Mouse (Mus musculus) MEL (cell line): ENCODE data around the gene Ppef2. TPM values are rescaled to one million over a fixed set of nuclear protein-coding genes. Genes with fewer than 3 reads are reported as not detected.
A peak's percentile ranks its signal among the peaks of the same experiment; 100 is the strongest.

Source experiments
- DNase-seq: peaks from one replicate; pipeline ENCODE4 v3.0.0; 2011; ENCODE audit warnings: low read depth, low spot score
- H3K27ac ChIP-seq: 2 replicates; pipeline ENCODE4 v1.5.1; 2012; ENCODE audit warnings: low read depth, mild to moderate bottlenecking, control low read depth, low read length, moderate library complexity; ENCODE audit not compliant: control insufficient read depth
- H3K27me3 ChIP-seq, 2 experiments: fragments of 150-350 bp in 1 of 2; sonication (generic) in 1 of 2; 2 replicates each; pipeline ENCODE4 v1.6.1; 2012; ENCODE audit warnings: low read length in 2 of 2, mild to moderate bottlenecking in 2 of 2, improper control_type of control experiment in 1 of 2, moderate library complexity in 1 of 2; ENCODE audit not compliant: insufficient read depth in 2 of 2, control insufficient read depth in 1 of 2
- H3K36me3 ChIP-seq, 2 experiments: 2 replicates each; pipeline ENCODE4 v1.6.1; 2012 to 2014; ENCODE audit warnings: low read length in 2 of 2, improper control_type of control experiment in 1 of 2, inconsistent platforms in 1 of 2, mild to moderate bottlenecking in 1 of 2; ENCODE audit not compliant: insufficient read depth in 2 of 2, control insufficient read depth in 1 of 2
- H3K4me1 ChIP-seq, 2 experiments: fragments of 150-350 bp in 1 of 2; sonication (generic) in 1 of 2; 2 replicates each; pipeline ENCODE4 v1.6.1; 2012; ENCODE audit warnings: low read length in 2 of 2, improper control_type of control experiment in 1 of 2, mild to moderate bottlenecking in 1 of 2; ENCODE audit not compliant: insufficient read depth in 2 of 2, control insufficient read depth in 1 of 2
- H3K4me3 ChIP-seq, 2 experiments: fragments of 150-350 bp in 1 of 2; sonication (generic) in 1 of 2; 2 replicates each; pipeline ENCODE4 v1.5.1; 2012; ENCODE audit warnings: low read depth in 2 of 2, low read length in 2 of 2, mild to moderate bottlenecking in 2 of 2, moderate library complexity in 2 of 2, control low read depth in 1 of 2, improper control_type of control experiment in 1 of 2; ENCODE audit not compliant: control insufficient read depth in 1 of 2, insufficient read depth in 1 of 2
- H3K79me2 ChIP-seq: 2 replicates; pipeline ENCODE4 v1.6.1; 2012; ENCODE audit warnings: mild to moderate bottlenecking, low read length, moderate library complexity; ENCODE audit not compliant: control insufficient read depth, poor library complexity, insufficient read depth
- H3K9ac ChIP-seq: 2 replicates; pipeline ENCODE4 v1.6.1; 2012; ENCODE audit warnings: low read depth, mild to moderate bottlenecking, control low read depth, low read length, moderate library complexity; ENCODE audit not compliant: control insufficient read depth, poor library complexity, severe bottlenecking
- H3K9me3 ChIP-seq: fragments of 150-350 bp; sonication (generic); replicated peaks from 2 replicates; pipeline ENCODE4 v1.6.1; 2012; ENCODE audit warnings: mild to moderate bottlenecking, low read length, improper control_type of control experiment, moderate library complexity; ENCODE audit not compliant: insufficient read depth
- CHD1 ChIP-seq: IDR thresholded peaks from 2 replicates; pipeline ENCODE4 v1.6.1; 2012; ENCODE audit warnings: low read depth, mild to moderate bottlenecking, inconsistent platforms, low read length, improper control_type of control experiment
- CHD2 ChIP-seq: IDR thresholded peaks from 2 replicates; pipeline ENCODE4 v1.6.1; 2011; ENCODE audit warnings: low read length, improper control_type of control experiment
- JUND ChIP-seq: IDR thresholded peaks from 2 replicates; pipeline ENCODE4 v1.6.1; 2011; ENCODE audit warnings: low read depth, mild to moderate bottlenecking, improper control_type of control experiment, low read length
- MAFK ChIP-seq: IDR thresholded peaks from 2 replicates; pipeline ENCODE4 v1.6.1; 2011; ENCODE audit warnings: low read depth, mild to moderate bottlenecking, low read length, improper control_type of control experiment, borderline replicate concordance
- MXI1 ChIP-seq: IDR thresholded peaks from 2 replicates; pipeline ENCODE4 v1.6.1; 2011; ENCODE audit warnings: mild to moderate bottlenecking, low read depth, low read length, improper control_type of control experiment
- MYC ChIP-seq: IDR thresholded peaks from 2 replicates; pipeline ENCODE4 v1.6.1; 2011; ENCODE audit warnings: low read depth, mild to moderate bottlenecking, low read length, improper control_type of control experiment, moderate library complexity
- NELFE ChIP-seq: IDR thresholded peaks from 2 replicates; pipeline ENCODE4 v1.6.1; 2011; ENCODE audit warnings: low read depth, low read length, improper control_type of control experiment
- POLR2AphosphoS2 ChIP-seq: IDR thresholded peaks from 2 replicates; pipeline ENCODE4 v1.6.1; 2011; ENCODE audit warnings: low read length, improper control_type of control experiment
- RAD21 ChIP-seq: IDR thresholded peaks from 2 replicates; pipeline ENCODE4 v1.6.1; 2011; ENCODE audit warnings: mild to moderate bottlenecking, low read depth, low read length, improper control_type of control experiment
- RCOR1 ChIP-seq: IDR thresholded peaks from 2 replicates; pipeline ENCODE4 v1.6.1; 2012; ENCODE audit warnings: low read depth, mild to moderate bottlenecking, inconsistent platforms, low read length, improper control_type of control experiment
- SIN3A ChIP-seq: IDR thresholded peaks from 2 replicates; pipeline ENCODE4 v1.6.1; 2012; ENCODE audit warnings: low read length, improper control_type of control experiment, inconsistent platforms
- UBTF ChIP-seq: IDR thresholded peaks from 2 replicates; pipeline ENCODE4 v1.6.1; 2012; ENCODE audit warnings: low read depth, mild to moderate bottlenecking, inconsistent platforms, low read length, improper control_type of control experiment, moderate library complexity, borderline replicate concordance; ENCODE audit not compliant: insufficient read depth
- ZC3H11A ChIP-seq: IDR thresholded peaks from 2 replicates; pipeline ENCODE4 v1.6.1; 2012; ENCODE audit warnings: low read depth, mild to moderate bottlenecking, inconsistent platforms, low read length, improper control_type of control experiment
- ZKSCAN1 ChIP-seq: IDR thresholded peaks from 2 replicates; pipeline ENCODE4 v1.6.1; 2012; ENCODE audit warnings: low read depth, mild to moderate bottlenecking, inconsistent platforms, low read length, improper control_type of control experiment, moderate library complexity
- ZNF384 ChIP-seq: IDR thresholded peaks from 2 replicates; pipeline ENCODE4 v1.6.1; 2012; ENCODE audit warnings: low read depth, mild to moderate bottlenecking, inconsistent platforms, low read length, improper control_type of control experiment
- polyA plus RNA-seq, 2 experiments: library from polyadenylated mRNA; stranded (reverse) in 1 of 2; unstranded in 1 of 2; fragments of >175 nt in 1 of 2; fragments of >200 nt in 1 of 2; gene quantifications; 2 replicates each; pipeline versions ENCODE4 v1.2.1 to v1.2.4; 2012; ENCODE audit warnings: low replicate concordance in 2 of 2, low read depth in 1 of 2; ENCODE audit not compliant: insufficient read length in 2 of 2, insufficient read depth in 1 of 2, missing spikeins in 1 of 2
- total RNA-seq: library from RNA; depleted of rRNA; stranded (reverse); fragments of 300-350 nt; gene quantifications from 2 replicates; pipeline ENCODE4 v1.2.3, GENCODE M21; 2012

Gene Ppef2
- total and polyA plus RNA-seq, 3 experiments: 0.04 to 0.08 TPM; not detected in 1

DNA sequence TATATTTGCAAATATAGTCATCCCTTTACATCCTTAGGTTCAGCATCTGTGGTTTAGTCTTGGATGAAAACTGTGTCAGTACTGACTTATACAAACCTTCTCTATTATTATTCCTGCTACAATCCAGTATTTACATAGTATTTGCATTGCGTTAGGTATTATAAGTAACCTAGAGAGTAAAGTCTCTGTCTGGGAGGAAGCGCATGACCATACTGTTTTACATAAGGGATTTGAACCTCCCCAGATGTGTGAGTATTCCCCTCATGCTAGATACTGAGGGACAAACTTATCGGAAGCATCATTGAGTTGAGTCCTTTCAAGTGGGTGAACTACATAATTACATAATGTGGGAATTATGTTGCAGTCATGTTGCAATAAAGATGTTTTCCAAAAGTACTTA lies 26.6 kb downstream of the Ppef2 start:
- Histone ChIP-seq H3K4me3 (no peak overlapping the region), H3K9me3 (no peaks in the 10 kb centered on the region), H3K36me3 (no peaks in the 10 kb centered on the region), H3K9ac (no peak overlapping the region), H3K27ac (no peak overlapping the region), H3K79me2 (no peaks in the 10 kb centered on the region), H3K27me3 (peaks cover 0 to 4% of the 10 kb centered on the region in 2 experiments; a peak in 1 of 4 replicates), H3K4me1 (no peaks in the 10 kb centered on the region)
- no peak for TF ChIP-seq CHD1
- TF ChIP-seq JUND: no peak
- TF ChIP-seq POLR2AphosphoS2: no peak
- TF ChIP-seq CHD2: no peak
- TF ChIP-seq ZNF384: no peak
- no peak for DNase-seq

DNA sequence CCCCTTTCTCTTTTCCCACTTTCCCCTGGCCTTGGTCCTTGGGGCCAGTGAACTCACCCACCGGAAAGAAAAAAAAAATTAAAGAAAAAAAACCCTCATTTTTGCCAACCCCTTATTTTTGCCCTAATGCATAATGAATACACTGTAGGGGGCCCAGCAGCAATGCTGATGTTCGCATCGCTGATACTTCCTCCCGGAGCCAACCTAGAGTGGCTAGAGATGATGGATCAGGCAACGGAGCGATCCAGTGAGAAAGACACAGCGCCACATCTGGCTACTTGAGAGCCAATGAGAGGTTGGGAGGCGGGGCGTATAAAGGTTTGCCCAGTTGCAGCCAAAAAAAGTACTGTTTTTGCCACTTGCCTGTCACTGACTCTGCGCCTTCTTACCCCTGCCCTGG lies 27.3 kb downstream of the Ppef2 start:
- no peaks in the 10 kb centered on the region for H3K36me3 ChIP-seq
- TF ChIP-seq CHD1 (no peak), UBTF (no peak), MYC (no peak), SIN3A (no peak), ZKSCAN1 (no peak), MXI1 (no peak), MAFK (no peak), ZC3H11A (no peak), NELFE (no peak), ZNF384 (no peak), RAD21 (no peak)
- TF ChIP-seq, all 39 proteins: peak for 0
- H3K4me1 ChIP-seq: no peaks in the 10 kb centered on the region

DNA sequence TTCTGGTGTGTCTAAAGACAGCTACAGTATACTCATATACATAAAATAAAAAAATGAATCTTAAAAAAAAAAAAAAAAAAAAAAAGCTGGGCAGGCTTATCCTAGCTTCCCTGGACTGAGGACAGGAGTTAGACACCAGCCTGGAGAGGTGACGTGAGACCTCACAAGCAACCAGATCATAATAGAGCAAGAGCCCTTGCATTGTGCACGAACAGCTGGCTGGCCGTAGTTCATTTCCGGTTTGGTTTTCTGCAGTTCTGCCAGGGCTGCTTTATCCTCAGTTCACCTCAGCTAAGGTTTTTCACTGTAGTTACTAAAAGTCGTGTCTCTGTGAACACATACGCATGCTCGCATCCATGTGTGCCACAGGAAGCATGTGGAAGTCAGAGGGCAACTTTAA lies 28.3 kb downstream of the Ppef2 start:
- H3K79me2 ChIP-seq: no peaks in the 10 kb centered on the region
- no peaks in the 10 kb centered on the region for H3K9me3 ChIP-seq
- no peak overlapping the region for H3K9ac ChIP-seq
- peak; percentile 48; the same call in 1 of the 2 replicates for TF ChIP-seq ZNF384
- TF ChIP-seq RCOR1: no peak
- no peak overlapping the region for H3K27ac ChIP-seq
- H3K36me3 ChIP-seq: no peaks in the 10 kb centered on the region
- no peak overlapping the region for H3K4me3 ChIP-seq
- H3K4me1 ChIP-seq: no peaks in the 10 kb centered on the region
- no peak for DNase-seq
- peaks cover 0 to 2% of the 10 kb centered on the region in 2 experiments; a peak in 1 of 4 replicates for H3K27me3 ChIP-seq

More for the DNA sequence above, 27.3 kb downstream of the Ppef2 start:
- H3K79me2 ChIP-seq: no peaks in the 10 kb centered on the region
- H3K27me3 ChIP-seq: peaks cover 0 to 2% of the 10 kb centered on the region in 2 experiments; a peak in 1 of 4 replicates
- H3K4me3 ChIP-seq: no peak overlapping the region
- DNase-seq: no peak
- H3K9me3 ChIP-seq: no peaks in the 10 kb centered on the region
- H3K27ac ChIP-seq: no peak overlapping the region
- H3K9ac ChIP-seq: no peak overlapping the region
